Mouse (Mus musculus) layer of hippocampus, postnatal 10 days (tissue): ENCODE results near the gene Scgb2b7. TPM values are rescaled to one million over a fixed set of nuclear protein-coding genes. Genes with fewer than 3 reads are reported as not detected.
"Not testable (repeated sequence)": the region's sequence is repeated elsewhere in the genome, so short reads cannot be mapped to it uniquely, and the experiment has no call there.

ENCODE experiments used
- DNase-seq, 2 experiments: peaks; one replicate each; pipeline ENCODE4 v3.0.0; 2021; ENCODE audit warnings: low spot score in 2 of 2
- long read RNA-seq: library from polyadenylated mRNA; stranded (forward); transcript quantifications from one replicate; pipeline ENCODE4 v2.0.0, GENCODE M21; 2023
- total RNA-seq, 2 experiments: library from RNA; stranded (reverse); gene quantifications; 2 replicates each; pipeline ENCODE4 v1.2.3; 2021

Gene Scgb2b7
- not detected for total RNA-seq
- long read RNA-seq = 0 reads

GRCm38 (mm10) chr7:31705657-31706056 lies at the start of gene Scgb2b7:
TSS of gene Scgb2b7 (minus strand) at chr7:31705757.
- not testable (repeated sequence) for DNase-seq

GRCm38 (mm10) chr7:31712365-31712764 lies 6.8 kb upstream of the Scgb2b7 start, which contains the start of gene Scgb1b7:
TSS of gene Scgb1b7 (plus strand) at chr7:31712665.
- DNase-seq = not testable (repeated sequence)

Other genes with a start within 250 kb of the Scgb2b7 start
- not detected for gene Scgb1b7, start 6.9 kb upstream of the Scgb2b7 start, total RNA-seq